Mouse (Mus musculus) heart, embryonic 16.5 days (tissue): ENCODE measurements around the gene Agfg2. TPM values are rescaled to one million over a fixed set of nuclear protein-coding genes. Genes with fewer than 3 reads are reported as not detected.
"Not testable (repeated sequence)": the region's sequence is repeated elsewhere in the genome, so short reads cannot be mapped to it uniquely, and the experiment has no call there.

Experiments used
- ATAC-seq: fragments of 200-750 bp; cut with Nextera tagmentation; replicated peaks from 2 replicates; pipeline ENCODE4 v1.8.0; 2017; ENCODE audit warnings: moderate number of reproducible peaks; ENCODE audit not compliant: insufficient read depth, low FRiP score; ENCODE audit errors: extremely low read depth
- H3K27ac ChIP-seq: fragments of 300-500 bp; sonication (generic); 2 replicates; pipeline ENCODE4 v1.5.1; 2014; ENCODE audit warnings: mild to moderate bottlenecking, low read length, control low read depth, moderate library complexity
- H3K27me3 ChIP-seq: fragments of 300-500 bp; sonication (generic); 2 replicates; pipeline ENCODE4 v1.6.1; 2014; ENCODE audit warnings: low read length, mixed read lengths; ENCODE audit not compliant: control insufficient read depth, insufficient read depth
- H3K36me3 ChIP-seq: fragments of 300-500 bp; sonication (generic); 2 replicates; pipeline ENCODE4 v1.6.1; 2014; ENCODE audit not compliant: control insufficient read depth, insufficient read depth
- H3K4me1 ChIP-seq: fragments of 300-500 bp; sonication (generic); 2 replicates; pipeline ENCODE4 v1.6.1; 2014; ENCODE audit warnings: low read length, mixed read lengths; ENCODE audit not compliant: control insufficient read depth, insufficient read depth
- H3K4me2 ChIP-seq: fragments of 300-500 bp; sonication (generic); 2 replicates; pipeline ENCODE4 v1.6.1; 2014; ENCODE audit warnings: low read depth, mild to moderate bottlenecking, control low read depth, low read length
- H3K4me3 ChIP-seq: fragments of 300-500 bp; sonication (generic); 2 replicates; pipeline ENCODE4 v1.5.1; 2014; ENCODE audit warnings: mild to moderate bottlenecking, control low read depth, low read length
- H3K9ac ChIP-seq: fragments of 300-500 bp; sonication (generic); 2 replicates; pipeline ENCODE4 v1.6.1; 2014; ENCODE audit warnings: low read length, control low read depth
- H3K9me3 ChIP-seq: fragments of 300-500 bp; sonication (generic); replicated peaks from 2 replicates; pipeline ENCODE4 v1.6.1; 2016; ENCODE audit warnings: low read length; ENCODE audit not compliant: control insufficient read depth
- WGBS: fragments of 180-500 bp; shearing (Covaris S2); extraction: QIAGEN DNeasy Blood & Tissue Kit; methylation state at CpG from one replicate; pipeline ENCODE4 v1.1.7; 2014; 5-methylcytosine and 5-hydroxymethylcytosine counted together
- polyA plus RNA-seq: library from polyadenylated mRNA; unstranded; fragments of >200 nt; fragmentation: Nextera tagmentation; extraction: Ambion mirVana; gene quantifications from 2 replicates; pipeline ENCODE4 v1.2.1, GENCODE M21; 2015

The Agfg2 gene
- polyA plus RNA-seq, 1 experiment from 2014 or later = 21.0 TPM

GRCm38 (mm10) chr5:137628498-137629305 is 55.8 kb downstream of the Agfg2 start, which contains the start of the genes Fbxo24, Lrch4 and Gm20605:
Gene Fbxo24, minus strand, starts transcription at chr5:137629002.
Gene Lrch4, plus strand, starts transcription at chr5:137629121.
Gene Gm20605, plus strand, starts transcription at chr5:137629175.
- WGBS = under 1% methylated on average over 46 of the region's 46 CpGs
- H3K27ac ChIP-seq = peak within 1 kb of the TSS; percentile 93
- H3K4me2 ChIP-seq = peak within 1 kb of the TSS; percentile 91
- no peaks in the 10 kb centered on the region for H3K9me3 ChIP-seq
- peak; percentile 95 for ATAC-seq
- H3K36me3 ChIP-seq = peaks cover under 1% of the 10 kb centered on the region; the same call in 1 of the 2 replicates
- peak within 1 kb of the TSS; percentile 84 for H3K4me3 ChIP-seq
- peak within 1 kb of the TSS; percentile 89 for H3K9ac ChIP-seq
- H3K27me3 ChIP-seq = no peaks in the 10 kb centered on the region
- peaks cover 25% of the 10 kb centered on the region for H3K4me1 ChIP-seq

- peak overlapping the region; percentile 67 for H3K4me2 ChIP-seq
- peak overlapping the region; percentile 69 for H3K4me3 ChIP-seq
- peaks cover 25% of the 10 kb centered on the region for H3K4me1 ChIP-seq
- no peak for ATAC-seq
- H3K9me3 ChIP-seq = no peaks in the 10 kb centered on the region
- H3K27me3 ChIP-seq = no peaks in the 10 kb centered on the region
- peak overlapping the region; percentile 93 for H3K27ac ChIP-seq
- H3K9ac ChIP-seq = peak overlapping the region; percentile 73
- H3K36me3 ChIP-seq = no peaks in the 10 kb centered on the region
- WGBS = 2% methylated on average over 9 of the region's 9 CpGs
Measured at GRCm38 (mm10) chr5:137627991-137628390, 56.5 kb downstream of the Agfg2 start.

DNA sequence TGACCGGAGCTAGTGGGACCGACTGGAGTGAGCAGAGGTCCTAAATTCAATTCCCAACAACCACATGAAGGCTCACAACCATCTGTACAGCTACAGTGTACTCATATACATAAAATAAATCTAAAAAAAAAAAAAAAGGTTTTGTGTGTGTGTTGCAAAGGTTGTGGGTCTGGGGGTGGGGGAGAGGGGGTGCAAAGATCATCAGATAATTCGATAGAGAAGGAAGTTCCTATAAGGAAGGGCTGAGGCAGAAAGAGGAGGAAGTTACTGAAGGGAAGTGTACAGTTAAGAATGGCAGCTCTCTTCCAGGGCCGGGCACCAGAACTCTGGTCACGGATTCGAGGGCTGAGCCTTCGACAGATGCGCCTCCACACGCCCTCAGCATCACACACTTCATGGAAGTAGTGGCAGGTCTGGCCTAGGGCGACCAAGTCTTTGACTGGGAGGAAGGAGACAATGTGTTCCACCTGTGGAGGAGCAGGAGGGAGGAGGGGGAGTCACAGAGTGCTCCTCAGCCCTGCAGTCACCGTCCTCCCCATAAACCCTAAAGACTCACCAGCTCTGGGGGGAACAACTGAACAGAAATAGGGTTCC is 60.5 kb downstream of the Agfg2 start:
- peaks cover 3% of the 10 kb centered on the region; the same call in 1 of the 2 replicates for H3K4me1 ChIP-seq
- no peak overlapping the region for H3K9ac ChIP-seq
- H3K9me3 ChIP-seq = no peaks in the 10 kb centered on the region
- H3K4me2 ChIP-seq = no peak overlapping the region
- whole genome bisulfite sequencing = 70% methylated on average over 11 of the region's 11 CpGs
- ATAC-seq = no peak
- H3K27ac ChIP-seq = no peak overlapping the region
- H3K27me3 ChIP-seq = no peaks in the 10 kb centered on the region
- H3K36me3 ChIP-seq = no peaks in the 10 kb centered on the region
- no peak overlapping the region for H3K4me3 ChIP-seq

GRCm38 (mm10) chr5:137615347-137615746 is 69.2 kb downstream of the Agfg2 start:
- no peaks in the 10 kb centered on the region for H3K9me3 ChIP-seq
- no peaks in the 10 kb centered on the region for H3K36me3 ChIP-seq
- no peak overlapping the region for H3K4me2 ChIP-seq
- H3K9ac ChIP-seq = no peak overlapping the region
- H3K4me3 ChIP-seq = no peak overlapping the region
- peaks cover 11% of the 10 kb centered on the region for H3K4me1 ChIP-seq
- ATAC-seq = no peak
- no peak overlapping the region for H3K27ac ChIP-seq
- no peaks in the 10 kb centered on the region for H3K27me3 ChIP-seq
- 85% methylated on average over 7 of the region's 7 CpGs for WGBS

DNA sequence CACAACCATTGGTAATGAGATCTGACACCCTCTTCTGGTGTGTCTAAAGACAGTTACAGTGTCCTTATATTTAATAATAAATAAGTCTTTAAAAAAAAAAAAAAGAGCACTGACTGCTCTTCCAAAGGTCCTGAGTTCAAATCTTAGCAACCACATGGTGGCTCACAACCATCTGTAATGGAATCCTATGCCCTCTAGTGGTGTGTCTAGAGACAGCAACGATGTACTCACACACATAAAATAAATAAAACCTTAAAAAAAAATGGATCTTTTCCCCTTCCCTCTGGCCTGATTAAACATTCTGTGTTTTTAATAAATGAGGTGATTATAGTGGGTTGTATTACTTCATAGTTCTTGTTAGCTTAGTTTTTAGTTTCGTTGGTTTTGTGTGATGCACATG is 69.6 kb downstream of the Agfg2 start:
- not testable (repeated sequence) for H3K36me3 ChIP-seq, ATAC-seq, H3K4me3 ChIP-seq, H3K9ac ChIP-seq, H3K27ac ChIP-seq, H3K4me2 ChIP-seq, H3K9me3 ChIP-seq, H3K27me3 ChIP-seq
- peaks cover 13% of the 10 kb centered on the region for H3K4me1 ChIP-seq
- WGBS = 83% methylated on average over 2 of the region's 2 CpGs

DNA sequence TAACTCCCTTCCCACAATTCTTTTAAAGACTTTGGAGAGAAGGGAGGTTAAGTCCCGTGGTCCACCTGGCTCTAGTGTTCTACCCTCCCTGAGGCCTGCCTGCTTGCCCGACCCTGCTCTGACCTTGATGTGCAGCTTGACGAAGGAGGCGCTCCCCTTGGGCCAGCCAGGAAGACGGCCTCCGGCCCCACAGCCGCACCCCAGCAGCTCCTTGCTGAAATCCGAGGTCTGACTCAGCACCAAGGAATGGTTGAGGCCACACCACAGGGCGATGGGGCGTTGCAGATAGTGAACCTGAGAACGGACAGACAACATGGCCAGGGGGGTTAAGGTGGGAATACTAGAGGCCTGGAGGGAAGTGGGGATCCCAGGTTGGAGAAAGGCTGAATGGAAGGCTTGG is 71.0 kb downstream of the Agfg2 start, which contains the start of gene Pcolce:
Pcolce (minus strand) TSS at position 235 of the 400 bp plus-strand sequence.
- WGBS = 27% methylated on average over 11 of the region's 11 CpGs
- ATAC-seq = no peak
- Histone ChIP-seq H3K27ac (peak within 1 kb of the TSS; percentile 26; the same call in 1 of the 2 replicates), H3K4me3 (no peak within 1 kb of the TSS), H3K4me2 (no peak within 1 kb of the TSS), H3K27me3 (no peaks in the 10 kb centered on the region), H3K4me1 (peaks cover 24% of the 10 kb centered on the region), H3K9ac (0 out of 2 replicates have a peak within 1 kb of the TSS, but pooled peaks have one; percentile 47), H3K9me3 (no peaks in the 10 kb centered on the region), H3K36me3 (no peaks in the 10 kb centered on the region)

DNA sequence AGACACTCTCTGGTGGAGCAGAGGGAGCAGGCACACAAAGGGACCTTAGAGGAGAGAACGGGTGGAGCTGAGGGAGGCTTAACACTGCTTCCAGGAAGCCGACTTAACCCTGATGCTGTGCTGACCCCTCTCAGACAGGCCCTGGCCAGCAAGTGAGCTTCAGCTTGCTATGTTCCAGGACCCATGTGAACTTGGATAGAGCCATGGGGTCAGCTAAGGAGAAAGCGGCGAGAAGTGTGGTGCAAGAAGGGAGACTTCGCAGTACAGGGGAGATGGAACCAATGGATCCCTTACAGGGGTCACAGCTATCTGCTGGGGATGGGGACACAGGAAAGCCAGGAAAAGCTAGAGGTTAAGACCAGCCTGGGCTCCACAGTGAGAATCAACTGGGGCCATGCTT is 71.5 kb downstream of the Agfg2 start:
- H3K9ac ChIP-seq = no peak overlapping the region
- no peak overlapping the region; the same call in 1 of the 2 replicates for H3K27ac ChIP-seq
- H3K36me3 ChIP-seq = no peaks in the 10 kb centered on the region
- no peak for ATAC-seq
- H3K4me2 ChIP-seq = no peak overlapping the region
- H3K4me1 ChIP-seq = peaks cover 28% of the 10 kb centered on the region
- 78% methylated on average over 5 of the region's 5 CpGs for WGBS
- no peaks in the 10 kb centered on the region for H3K27me3 ChIP-seq
- no peaks in the 10 kb centered on the region for H3K9me3 ChIP-seq
- H3K4me3 ChIP-seq = no peak overlapping the region

GRCm38 (mm10) chr5:137611245-137611602 is 73.3 kb downstream of the Agfg2 start:
- H3K27ac ChIP-seq = peak overlapping the region; percentile 94
- peak overlapping the region; percentile 36 for H3K4me3 ChIP-seq
- H3K9me3 ChIP-seq = no peaks in the 10 kb centered on the region
- 3% methylated on average over 6 of the region's 6 CpGs for WGBS
- peak overlapping the region; percentile 63 for H3K4me2 ChIP-seq
- peak overlapping the region; percentile 72 for H3K9ac ChIP-seq
- no peaks in the 10 kb centered on the region for H3K27me3 ChIP-seq
- ATAC-seq = peak; percentile 54
- H3K4me1 ChIP-seq = peaks cover 30% of the 10 kb centered on the region
- H3K36me3 ChIP-seq = peaks cover 5% of the 10 kb centered on the region
